Mouse (Mus musculus) limb, embryonic 11.5 days (tissue): Measurements from ENCODE around the gene Mfap3. TPM values are rescaled to one million over a fixed set of nuclear protein-coding genes. Genes with fewer than 3 reads are reported as not detected.

ENCODE experiments used
- ATAC-seq: fragments of 200-750 bp; cut with Nextera tagmentation; 2 replicates; pipeline ENCODE4 v1.8.0; 2017; ENCODE audit warnings: low read depth; ENCODE audit not compliant: insufficient number of reproducible peaks, low FRiP score, low TSS enrichment
- DNase-seq: peaks from one replicate; pipeline ENCODE4 v3.0.0-alpha.2; 2015; ENCODE audit warnings: low spot score
- H3K27ac ChIP-seq: fragments of 300-500 bp; sonication (generic); replicated peaks from 2 replicates; pipeline ENCODE4 v1.5.1; 2014; ENCODE audit warnings: low read depth, mild to moderate bottlenecking, low read length
- H3K27me3 ChIP-seq: fragments of 300-500 bp; sonication (generic); 2 replicates; pipeline ENCODE4 v1.6.1; 2014; ENCODE audit warnings: mild to moderate bottlenecking, low read length, mixed read lengths; ENCODE audit not compliant: control insufficient read depth, insufficient read depth
- H3K36me3 ChIP-seq: fragments of 300-500 bp; sonication (generic); 2 replicates; pipeline ENCODE4 v1.6.1; 2014; ENCODE audit warnings: mild to moderate bottlenecking, low read length, moderate library complexity, mixed read lengths; ENCODE audit not compliant: control insufficient read depth, insufficient read depth
- H3K4me1 ChIP-seq: fragments of 300-500 bp; sonication (generic); 2 replicates; pipeline ENCODE4 v1.6.1; 2014; ENCODE audit warnings: low read length, mixed read lengths; ENCODE audit not compliant: control insufficient read depth, insufficient read depth
- H3K4me2 ChIP-seq: fragments of 300-500 bp; sonication (generic); 2 replicates; pipeline ENCODE4 v1.6.1; 2014; ENCODE audit warnings: low read depth, mild to moderate bottlenecking, moderate library complexity; ENCODE audit not compliant: severe bottlenecking
- H3K4me3 ChIP-seq: fragments of 300-500 bp; sonication (generic); 2 replicates; pipeline ENCODE4 v1.5.1; 2014; ENCODE audit warnings: low read depth, low read length
- H3K9ac ChIP-seq: fragments of 300-500 bp; sonication (generic); 2 replicates; pipeline ENCODE4 v1.6.1; 2014; ENCODE audit warnings: mild to moderate bottlenecking, low read length
- H3K9me3 ChIP-seq: fragments of 300-500 bp; sonication (generic); 2 replicates; pipeline ENCODE4 v1.6.1; 2016; ENCODE audit warnings: low read length; ENCODE audit not compliant: control insufficient read depth
- WGBS: fragments of 180-500 bp; shearing (Covaris S2); extraction: QIAGEN DNeasy Blood & Tissue Kit; methylation state at CpG from one replicate; pipeline ENCODE4 v1.1.7; 2014; 5-methylcytosine and 5-hydroxymethylcytosine counted together
- polyA plus RNA-seq: library from polyadenylated mRNA; unstranded; fragments of >200 nt; fragmentation: Nextera tagmentation; extraction: Ambion mirVana; gene quantifications from 2 replicates; pipeline ENCODE4 v1.2.1, GENCODE M21; 2014

Gene Mfap3
- polyA plus RNA-seq, 1 experiment from 2014 or later = 53.4 TPM

DNA sequence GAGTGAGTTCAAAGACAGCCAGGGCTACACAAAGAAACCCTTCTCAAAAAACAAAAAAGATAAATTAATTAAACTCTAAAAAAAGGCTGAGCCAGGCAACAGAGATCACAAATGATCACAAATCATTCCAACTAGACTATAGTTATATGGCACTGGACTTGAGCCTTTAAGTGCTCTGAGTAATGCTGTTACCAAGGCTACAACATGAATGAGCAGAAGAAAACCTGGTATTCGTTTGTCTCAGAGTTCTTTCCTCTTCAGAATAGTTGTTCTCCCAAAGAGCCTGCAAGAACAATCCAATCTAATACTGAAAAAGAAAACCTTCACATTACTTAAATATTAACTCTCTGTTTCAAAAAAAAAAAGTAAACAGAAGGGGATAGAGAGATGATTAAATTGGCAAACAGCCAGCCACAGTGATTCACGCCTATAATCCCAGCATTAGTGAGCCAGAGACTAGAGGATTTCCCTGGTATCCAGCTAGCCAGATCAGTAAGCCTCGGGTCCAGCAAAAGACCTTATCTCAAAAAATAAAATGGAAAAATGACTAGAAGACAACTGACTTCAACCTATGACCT is 21.9 kb upstream of the Mfap3 start:
- no peak for DNase-seq
- no peaks in the 10 kb centered on the region for H3K27me3 ChIP-seq
- H3K4me2 ChIP-seq = no peak overlapping the region

DNA sequence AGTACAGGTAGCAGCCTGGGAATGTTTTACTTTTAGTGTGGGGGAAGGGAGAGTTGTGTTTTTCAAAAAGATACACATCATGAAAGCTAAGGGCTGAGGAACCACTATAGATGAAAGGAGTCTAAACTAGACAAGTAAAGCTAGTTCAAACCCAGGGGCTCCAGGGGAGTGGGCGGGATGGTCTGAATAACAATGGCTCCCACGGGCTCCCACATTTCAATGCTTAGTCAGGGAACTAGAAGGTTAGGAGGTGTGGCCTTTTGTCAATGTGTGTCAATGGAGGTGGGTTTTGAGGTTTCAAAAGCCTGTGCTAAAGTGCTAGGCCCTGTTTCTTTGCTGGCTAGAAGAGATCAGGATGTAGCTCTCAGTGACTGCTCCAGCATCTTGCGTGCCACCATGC is 20.8 kb upstream of the Mfap3 start:
- peaks cover 3% of the 10 kb centered on the region; the same call in 1 of the 2 replicates for H3K36me3 ChIP-seq
- no peak overlapping the region for H3K4me3 ChIP-seq
- no peak overlapping the region for H3K4me2 ChIP-seq
- ATAC-seq = no peak
- WGBS = 85% methylated on average over 3 of the region's 3 CpGs
- H3K27me3 ChIP-seq = no peaks in the 10 kb centered on the region
- no peak for DNase-seq
- no peak overlapping the region for H3K9ac ChIP-seq
- H3K9me3 ChIP-seq = no peaks in the 10 kb centered on the region
- no peak overlapping the region for H3K27ac ChIP-seq
- no peaks in the 10 kb centered on the region for H3K4me1 ChIP-seq

More for the DNA sequence above, 21.9 kb upstream of the Mfap3 start:
- H3K4me1 ChIP-seq = no peaks in the 10 kb centered on the region
- WGBS = 79% methylated on average over 3 of the region's 3 CpGs
- no peak for ATAC-seq
- H3K36me3 ChIP-seq = peaks cover 10% of the 10 kb centered on the region; the same call in 1 of the 2 replicates
- no peak overlapping the region for H3K4me3 ChIP-seq
- no peaks in the 10 kb centered on the region for H3K9me3 ChIP-seq
- H3K9ac ChIP-seq = no peak overlapping the region
- H3K27ac ChIP-seq = no peak overlapping the region

DNA sequence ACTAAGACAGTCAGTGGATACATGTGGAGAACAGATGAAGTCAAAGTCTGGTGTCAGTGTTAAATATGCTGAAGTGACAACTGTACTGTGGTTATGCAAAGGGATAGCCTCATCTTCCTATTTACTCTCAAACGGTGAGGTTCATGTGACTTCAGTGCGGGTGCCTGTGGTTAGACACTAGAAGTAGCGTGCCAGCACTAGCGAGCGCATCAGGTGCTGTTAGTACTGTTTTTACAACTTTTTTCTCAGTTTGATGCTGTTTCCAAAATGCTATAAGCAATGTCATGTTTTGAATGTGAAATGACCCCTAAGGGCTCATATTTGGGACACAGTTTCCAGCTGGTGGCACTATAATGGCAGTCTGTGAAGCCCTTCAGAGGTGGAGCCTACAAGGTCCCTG is 20.2 kb upstream of the Mfap3 start:
- DNase-seq (no peak), ATAC-seq (no peak)
- WGBS = 96% methylated on average over 5 of the region's 5 CpGs
- no peak overlapping the region for H3K27ac ChIP-seq
- no peaks in the 10 kb centered on the region for H3K4me1 ChIP-seq
- no peaks in the 10 kb centered on the region for H3K27me3 ChIP-seq
- no peak overlapping the region for H3K4me2 ChIP-seq
- H3K36me3 ChIP-seq = peaks cover under 1% of the 10 kb centered on the region; the same call in 1 of the 2 replicates
- no peak overlapping the region for H3K9ac ChIP-seq
- H3K9me3 ChIP-seq = no peaks in the 10 kb centered on the region
- H3K4me3 ChIP-seq = no peak overlapping the region

DNA sequence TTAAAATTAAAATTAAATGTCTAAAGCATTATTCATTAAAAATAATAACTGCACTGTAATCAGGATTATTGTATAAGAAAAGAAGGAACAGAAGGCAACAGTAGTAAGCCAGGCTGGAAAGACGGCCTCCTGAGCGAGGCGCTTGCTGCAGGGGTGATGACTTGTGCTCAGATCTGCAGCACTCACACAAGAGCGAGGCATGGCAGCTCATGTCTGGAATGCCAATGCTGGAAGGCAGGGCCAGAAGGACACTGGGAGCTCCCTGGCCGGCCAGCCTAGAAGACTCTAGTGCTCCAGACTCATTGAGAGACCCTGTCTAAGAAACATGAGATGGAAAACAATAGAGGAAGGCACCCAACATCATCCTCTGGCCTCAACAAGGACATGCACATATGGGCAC is 15.3 kb upstream of the Mfap3 start:
- DNase-seq = no peak
- WGBS = 88% methylated on average over 5 of the region's 5 CpGs
- Histone ChIP-seq H3K4me2 (no peak overlapping the region), H3K27ac (no peak overlapping the region), H3K9me3 (no peaks in the 10 kb centered on the region), H3K9ac (no peak overlapping the region), H3K4me1 (no peaks in the 10 kb centered on the region), H3K27me3 (no peaks in the 10 kb centered on the region), H3K36me3 (peaks cover 4% of the 10 kb centered on the region; the same call in 1 of the 2 replicates), H3K4me3 (no peak overlapping the region)
- no peak for ATAC-seq

DNA sequence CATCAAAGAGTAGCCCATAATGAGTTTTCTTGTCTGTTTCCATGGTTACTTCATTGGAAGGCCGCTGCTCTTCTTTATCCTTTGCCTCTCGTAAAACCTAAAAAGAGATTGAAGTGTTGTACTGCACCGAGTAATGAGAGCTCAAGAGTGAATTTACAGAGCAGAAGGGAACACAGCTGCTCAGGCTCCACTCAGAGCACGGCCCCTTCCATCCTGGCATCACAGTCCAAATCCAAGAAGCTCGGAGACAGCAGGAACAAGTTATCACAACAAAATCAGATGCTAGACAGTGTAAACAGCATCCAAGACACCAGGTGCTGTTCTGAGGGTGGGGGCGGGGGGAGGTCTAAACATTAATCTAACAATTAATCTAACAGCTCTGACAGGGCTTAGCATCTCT is 11.6 kb upstream of the Mfap3 start:
- Histone ChIP-seq H3K4me3 (no peak overlapping the region), H3K27me3 (no peaks in the 10 kb centered on the region), H3K9ac (no peak overlapping the region), H3K4me1 (no peaks in the 10 kb centered on the region), H3K4me2 (no peak overlapping the region), H3K36me3 (peaks cover 6% of the 10 kb centered on the region; the same call in 1 of the 2 replicates), H3K9me3 (no peaks in the 10 kb centered on the region), H3K27ac (no peak overlapping the region)
- WGBS = 47% methylated on average over 6 of the region's 6 CpGs
- ATAC-seq = no peak
- no peak for DNase-seq

DNA sequence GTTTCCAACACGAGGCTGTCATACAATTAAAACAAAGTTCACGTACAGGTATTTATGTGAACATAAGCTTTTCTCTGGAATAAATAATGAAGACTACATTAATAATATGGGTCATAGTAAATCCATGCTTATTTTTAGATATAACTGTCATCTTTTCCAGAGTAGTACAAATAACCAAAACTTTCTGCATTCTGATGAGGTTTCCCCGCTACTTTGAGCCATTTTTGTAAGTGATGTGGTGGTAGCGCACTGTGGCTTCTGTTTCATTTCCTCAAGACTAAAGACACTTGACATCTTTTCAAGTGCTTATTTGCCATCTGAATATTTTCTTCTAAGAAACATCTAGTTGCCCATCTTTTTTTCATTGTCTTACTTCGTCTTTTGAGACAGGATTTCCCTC is 3.2 kb upstream of the Mfap3 start:
- no peaks in the 10 kb centered on the region for H3K9me3 ChIP-seq
- H3K9ac ChIP-seq = no peak overlapping the region
- ATAC-seq (no peak), DNase-seq (no peak)
- no peak overlapping the region for H3K27ac ChIP-seq
- H3K4me1 ChIP-seq = peaks cover 6% of the 10 kb centered on the region; the same call in 1 of the 2 replicates
- no peak overlapping the region for H3K4me3 ChIP-seq
- H3K36me3 ChIP-seq = no peaks in the 10 kb centered on the region; the same call in 1 of the 2 replicates
- WGBS = 92% methylated on average over 5 of the region's 5 CpGs
- H3K4me2 ChIP-seq = no peak overlapping the region
- H3K27me3 ChIP-seq = no peaks in the 10 kb centered on the region

DNA sequence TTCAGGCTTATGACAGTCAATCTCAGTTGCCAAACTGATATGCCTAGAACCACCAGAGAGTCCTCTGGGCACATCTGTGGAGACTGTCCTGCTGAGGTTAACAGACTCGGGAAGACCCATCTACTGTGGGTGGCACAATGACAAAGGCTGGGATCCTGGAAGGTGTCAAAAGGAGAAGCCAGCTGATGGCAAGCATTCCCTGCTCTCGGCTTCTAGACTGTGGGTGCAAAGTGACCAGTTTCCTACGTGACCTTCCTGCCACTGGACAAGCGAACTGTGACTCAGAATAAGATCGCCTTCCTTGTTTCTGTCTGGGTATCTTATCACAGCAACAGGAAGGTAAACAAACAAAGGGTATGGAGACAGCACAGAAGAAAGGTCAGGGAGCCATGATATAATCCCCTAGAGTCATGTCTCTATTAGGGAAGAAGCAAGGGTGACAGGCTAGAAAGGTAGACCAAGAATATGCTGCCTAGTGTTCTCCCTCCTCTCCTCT is 1.5 kb upstream of the Mfap3 start:
- Histone ChIP-seq H3K4me3 (no peak overlapping the region), H3K4me1 (peaks cover 6% of the 10 kb centered on the region; the same call in 1 of the 2 replicates), H3K9ac (no peak overlapping the region), H3K36me3 (no peaks in the 10 kb centered on the region), H3K27me3 (no peaks in the 10 kb centered on the region), H3K27ac (no peak overlapping the region), H3K4me2 (no peak overlapping the region), H3K9me3 (no peaks in the 10 kb centered on the region)
- ATAC-seq (no peak), DNase-seq (no peak)
- WGBS = 65% methylated on average over 5 of the region's 5 CpGs

DNA sequence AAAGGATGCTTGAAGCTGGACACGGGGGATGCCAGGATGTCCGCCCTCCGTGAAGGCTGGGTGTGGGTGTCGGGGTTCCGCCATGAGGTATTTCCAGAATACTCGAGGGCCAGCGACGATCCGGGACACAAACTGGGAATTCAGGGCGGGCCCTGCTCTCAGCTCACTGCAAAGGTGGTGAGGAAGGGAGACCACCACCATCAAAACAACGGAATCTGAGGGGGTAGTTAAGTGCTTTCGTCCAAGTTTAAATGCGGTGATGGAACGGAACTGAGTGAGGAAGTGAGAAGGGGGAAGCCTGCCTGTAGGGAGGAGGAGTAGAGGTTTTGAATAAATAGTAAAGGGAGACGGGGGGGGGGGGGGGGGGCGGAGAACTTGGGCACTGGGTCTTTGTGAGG is 286 bp downstream of the Mfap3 start:
- under 1% methylated on average over 15 of the region's 16 CpGs for WGBS
- peak; percentile 40; the same call in 1 of the 2 replicates for ATAC-seq
- H3K9ac ChIP-seq = peak overlapping the region; percentile 79
- H3K36me3 ChIP-seq = no peaks in the 10 kb centered on the region
- H3K4me3 ChIP-seq = peak overlapping the region; percentile 91
- peaks cover 6% of the 10 kb centered on the region; the same call in 1 of the 2 replicates for H3K4me1 ChIP-seq
- H3K9me3 ChIP-seq = no peaks in the 10 kb centered on the region
- H3K27ac ChIP-seq = no peak overlapping the region
- no peaks in the 10 kb centered on the region for H3K27me3 ChIP-seq
- peak overlapping the region; percentile 64 for H3K4me2 ChIP-seq
- DNase-seq = no peak

DNA sequence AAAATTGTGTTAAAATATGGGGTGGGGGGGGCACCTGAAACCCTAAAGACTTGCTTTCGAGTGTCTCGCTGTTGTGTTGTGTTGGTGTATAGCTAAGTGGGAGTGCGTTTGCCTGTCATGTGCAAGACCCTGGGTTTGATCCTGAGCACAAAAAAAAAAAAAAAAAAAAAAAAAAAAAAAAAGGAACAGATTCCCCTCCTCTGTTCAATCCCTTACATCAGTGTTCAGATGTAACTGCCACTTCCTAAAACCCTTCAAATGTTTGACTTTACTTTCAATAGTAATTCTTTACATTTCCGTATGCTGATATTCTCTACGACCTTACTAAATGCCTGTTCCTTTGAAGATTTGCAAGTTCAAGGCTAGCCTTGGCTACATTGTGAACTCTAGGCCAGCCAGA is 840 bp downstream of the Mfap3 start:
- WGBS = 78% methylated on average over 5 of the region's 5 CpGs
- no peak for ATAC-seq
- no peak overlapping the region for H3K9ac ChIP-seq
- no peak overlapping the region for H3K27ac ChIP-seq
- peak overlapping the region; percentile 91 for H3K4me3 ChIP-seq
- no peaks in the 10 kb centered on the region for H3K9me3 ChIP-seq
- DNase-seq = no peak
- H3K27me3 ChIP-seq = no peaks in the 10 kb centered on the region
- no peaks in the 10 kb centered on the region for H3K36me3 ChIP-seq
- peak overlapping the region; percentile 64 for H3K4me2 ChIP-seq
- H3K4me1 ChIP-seq = peaks cover 6% of the 10 kb centered on the region; the same call in 1 of the 2 replicates
